12 mouse cellular contexts compared by ENCODE assay signal in the genomic region with DNA sequence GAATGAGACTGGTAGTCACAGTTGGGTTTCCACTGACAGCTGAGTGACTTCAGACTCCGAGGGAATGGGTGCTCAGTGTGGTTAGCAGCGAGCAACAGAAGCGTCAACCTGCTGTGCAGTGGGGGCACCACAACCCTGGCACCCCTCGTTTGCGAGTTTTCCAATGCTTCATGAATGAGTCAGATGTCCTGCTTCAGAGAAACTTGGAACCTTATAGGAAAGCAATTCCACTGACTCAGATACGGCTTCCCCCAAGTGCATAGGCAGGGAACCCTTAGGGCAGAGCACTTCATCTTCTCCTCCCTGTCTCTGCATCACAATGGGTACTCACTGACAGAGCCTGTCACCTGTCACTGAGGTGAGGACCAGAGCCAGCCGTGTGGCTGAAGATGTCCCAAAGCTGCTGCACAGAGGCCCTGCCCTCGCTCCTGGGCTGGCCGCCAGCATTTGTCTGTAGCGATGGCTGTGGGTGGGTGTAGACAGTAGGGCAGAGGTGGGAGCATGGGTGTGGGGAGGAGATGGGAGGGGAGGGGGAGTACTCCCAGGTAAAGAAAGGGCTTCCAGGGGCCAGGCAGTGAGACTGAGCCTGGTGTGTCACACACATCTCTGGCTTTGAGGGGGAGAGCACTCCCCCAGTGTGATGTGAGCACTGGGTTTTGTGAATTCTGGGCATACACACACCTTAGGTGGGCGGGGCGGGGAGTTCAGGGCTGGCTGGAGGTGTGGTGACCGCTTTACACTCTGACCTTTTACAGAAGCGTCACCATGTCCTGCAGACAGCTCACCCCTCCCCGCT. TPM values are rescaled to one million over a fixed set of nuclear protein-coding genes. Genes with fewer than 3 reads are reported as not detected.
DNase-seq lines count a peak whose midpoint lies in the region; ATAC-seq lines count a peak whose summit lies in the region.
"Had no signal": no experiment of that assay in that cellular context is flagged by ENCODE, and none has a peak within 500 bp of the region (broad histone marks: within the 10 kb centered on the region; RNA-seq: fewer than 3 reads in every experiment).

No protein-coding gene starts in this region.

- DNase-seq in adrenal gland, postnatal 10 days: peak; percentile 43
- DNase-seq in adrenal gland, adult 18-20 months (ENCODE audit: low spot score in 2 of 2): no peak
- DNase-seq in hindbrain, embryonic 14.5 days (ENCODE audit: low spot score): no peak
- DNase-seq in hindbrain, embryonic 10.5 days (ENCODE audit: low spot score): no peak
- DNase-seq in MN1 (ENCODE audit: low spot score): peak; percentile 44
- no peak for DNase-seq in urinary bladder, adult 18-20 months (ENCODE audit: low spot score in 2 of 2)
- DNase-seq in left cerebral cortex, postnatal 14 days (ENCODE audit: low spot score in 2 of 2): no peak
- DNase-seq: cerebellum, postnatal 36 days; lung, postnatal 14 days had no signal

- peak overlapping the region; percentile 74; the same call in 1 of the 2 replicates for H3K27ac ChIP-seq in hindbrain, embryonic 14.5 days
- no peak overlapping the region for H3K27ac ChIP-seq in hindbrain, embryonic 10.5 days
- H3K27ac ChIP-seq in midbrain, embryonic 12.5 days (replicated peaks): 0 out of 2 replicates have a peak overlapping the region, but pooled peaks have one; percentile 65

- H3K4me3 ChIP-seq in hindbrain, embryonic 14.5 days (replicated peaks; ENCODE audit: low read length): no peak overlapping the region
- no peak overlapping the region for H3K4me3 ChIP-seq in hindbrain, embryonic 10.5 days
- no peak overlapping the region for H3K4me3 ChIP-seq in midbrain, embryonic 12.5 days

- intact Hi-C loops in left cerebral cortex, postnatal 14 days (cut with DNase I): no loop called here

- no peak for ATAC-seq in hindbrain, embryonic 14.5 days (ENCODE audit: low FRiP score)
- ATAC-seq in midbrain, embryonic 12.5 days (ENCODE audit: low FRiP score, low read depth): no peak
- ATAC-seq: Patski had no signal

- no peaks in the 10 kb centered on the region for H3K36me3 ChIP-seq in hindbrain, embryonic 14.5 days (replicated peaks; ENCODE audit: control insufficient read depth, insufficient read depth)
- H3K36me3 ChIP-seq in hindbrain, embryonic 10.5 days: peaks cover 72% of the 10 kb centered on the region
- H3K36me3 ChIP-seq in midbrain, embryonic 12.5 days: peaks cover 16% of the 10 kb centered on the region

- H3K4me2 ChIP-seq in hindbrain, embryonic 14.5 days (replicated peaks): no peak overlapping the region
- no peak overlapping the region for H3K4me2 ChIP-seq in midbrain, embryonic 12.5 days (replicated peaks)

- H3K9me3 ChIP-seq in hindbrain, embryonic 14.5 days (ENCODE audit: control insufficient read depth, low read length): no peaks in the 10 kb centered on the region
- no peaks in the 10 kb centered on the region for H3K9me3 ChIP-seq in hindbrain, embryonic 10.5 days
- no peaks in the 10 kb centered on the region for H3K9me3 ChIP-seq in midbrain, embryonic 12.5 days

- no peaks in the 10 kb centered on the region for H3K27me3 ChIP-seq in hindbrain, embryonic 14.5 days (ENCODE audit: control insufficient read depth, insufficient read depth, low read length)
- no peaks in the 10 kb centered on the region for H3K27me3 ChIP-seq in hindbrain, embryonic 10.5 days (ENCODE audit: insufficient read depth, poor library complexity, severe bottlenecking)
- H3K27me3 ChIP-seq in midbrain, embryonic 12.5 days: no peaks in the 10 kb centered on the region
- H3K27me3 ChIP-seq: Patski had no signal

- WGBS in hindbrain, embryonic 14.5 days: 77% methylated on average over 15 of the region's 15 CpGs
- WGBS in hindbrain, embryonic 10.5 days: 88% methylated on average over 15 of the region's 15 CpGs
- WGBS in midbrain, embryonic 12.5 days: 93% methylated on average over 15 of the region's 15 CpGs

- peaks cover 14% of the 10 kb centered on the region for H3K4me1 ChIP-seq in hindbrain, embryonic 14.5 days (replicated peaks; ENCODE audit: control insufficient read depth, insufficient read depth, low read length)
- H3K4me1 ChIP-seq in hindbrain, embryonic 10.5 days (replicated peaks): peaks cover 41% of the 10 kb centered on the region
- H3K4me1 ChIP-seq in midbrain, embryonic 12.5 days: peaks cover 34% of the 10 kb centered on the region

- H3K9ac ChIP-seq in hindbrain, embryonic 14.5 days: no peak overlapping the region
- no peak overlapping the region for H3K9ac ChIP-seq in midbrain, embryonic 12.5 days (replicated peaks)

RNA-seq across cellular contexts. Expression of a gene that starts 7.5 kb away (rescaled TPM):
- 10 to 100 TPM; 11.4 to 13.3 TPM for total RNA-seq in adrenal gland, postnatal 10 days (2021)
- 1 to 10 TPM; 2.8 to 4.1 TPM for total RNA-seq in adrenal gland, adult 18-20 months (2021)
- polyA plus RNA-seq in hindbrain, embryonic 14.5 days (2014; fragmentation: Nextera tagmentation; extraction: Ambion mirVana): 5.4 and 6.5 TPM in 2 replicates
- polyA plus RNA-seq in hindbrain, embryonic 10.5 days (2016; fragmentation: Nextera tagmentation; extraction: Ambion mirVana): 41.9 and 60.8 TPM in 2 replicates
- polyA plus RNA-seq in midbrain, embryonic 12.5 days (2016; fragmentation: Nextera tagmentation; extraction: Ambion mirVana): 40.2 and 41.6 TPM in 2 replicates
- total RNA-seq in left cerebral cortex, postnatal 14 days (2021): 1 to 10 TPM; 4.9 to 5.5 TPM

RNA-seq across cellular contexts. Expression of a gene that starts 8.7 kb away (rescaled TPM):
- total RNA-seq in adrenal gland, postnatal 10 days (2021): 100 to 1,000 TPM; 113 to 138 TPM
- 100 to 1,000 TPM; 130 to 232 TPM for total RNA-seq in adrenal gland, adult 18-20 months (2021)
- 3.6 and 3.7 TPM in 2 replicates for polyA plus RNA-seq in hindbrain, embryonic 14.5 days (2014; fragmentation: Nextera tagmentation; extraction: Ambion mirVana)
- 1.8 TPM in 2 replicates for polyA plus RNA-seq in hindbrain, embryonic 10.5 days (2016; fragmentation: Nextera tagmentation; extraction: Ambion mirVana)
- polyA plus RNA-seq in midbrain, embryonic 12.5 days (2016; fragmentation: Nextera tagmentation; extraction: Ambion mirVana): 2.5 and 3.1 TPM in 2 replicates
- total RNA-seq in left cerebral cortex, postnatal 14 days (2021): 1 to 10 TPM; 3.8 to 4.7 TPM

RNA-seq across cellular contexts. Expression of a gene that starts 9.7 kb away (rescaled TPM):
- 1 to 10 TPM; 6.3 to 8.6 TPM for total RNA-seq in adrenal gland, postnatal 10 days (2021)
- total RNA-seq in adrenal gland, adult 18-20 months (2021): 1 to 10 TPM; 6.3 to 8.1 TPM
- 6.2 and 7.1 TPM in 2 replicates for polyA plus RNA-seq in hindbrain, embryonic 14.5 days (2014; fragmentation: Nextera tagmentation; extraction: Ambion mirVana)
- 13.1 and 13.4 TPM in 2 replicates for polyA plus RNA-seq in hindbrain, embryonic 10.5 days (2016; fragmentation: Nextera tagmentation; extraction: Ambion mirVana)
- 8.9 and 12.7 TPM in 2 replicates for polyA plus RNA-seq in midbrain, embryonic 12.5 days (2016; fragmentation: Nextera tagmentation; extraction: Ambion mirVana)
- total RNA-seq in left cerebral cortex, postnatal 14 days (2021): 1 to 10 TPM; 5.5 to 5.8 TPM

RNA-seq across cellular contexts. Expression of a gene that starts 46.3 kb away (rescaled TPM):
- total RNA-seq in adrenal gland, postnatal 10 days (2021): 1 to 10 TPM; 3.1 to 4.4 TPM
- total RNA-seq in adrenal gland, adult 18-20 months (2021): 1 to 10 TPM; 2.9 TPM
- 83.0 and 87.8 TPM in 2 replicates for polyA plus RNA-seq in hindbrain, embryonic 14.5 days (2014; fragmentation: Nextera tagmentation; extraction: Ambion mirVana)
- 11.3 and 30.3 TPM in 2 replicates for polyA plus RNA-seq in hindbrain, embryonic 10.5 days (2016; fragmentation: Nextera tagmentation; extraction: Ambion mirVana)
- 47.6 and 51.7 TPM in 2 replicates for polyA plus RNA-seq in midbrain, embryonic 12.5 days (2016; fragmentation: Nextera tagmentation; extraction: Ambion mirVana)
- 100 to 1,000 TPM; 191 to 211 TPM for total RNA-seq in left cerebral cortex, postnatal 14 days (2021)
- total RNA-seq: hematopoietic stem cell, adult 5-6 weeks had no signal

Comparison
In these comparisons a context has a peak if more than half of its experiments do, and no peak if none do; other contexts are left out.
1. DNase-seq: peak in adrenal gland, postnatal 10 days (single experiment) and MN1 (single experiment); none in adrenal gland, adult 18-20 months (0 of 2), hindbrain, embryonic 14.5 days (single experiment), hindbrain, embryonic 10.5 days (single experiment), urinary bladder, adult 18-20 months (0 of 2) and left cerebral cortex, postnatal 14 days (0 of 2).
2. RNA of a gene that starts 8.7 kb away (total RNA-seq): 130 to 232 TPM in adrenal gland, adult 18-20 months and 113 to 138 TPM in adrenal gland, postnatal 10 days; 3.8 to 4.7 TPM in left cerebral cortex, postnatal 14 days; every median in the first group is over 10 times any median in the second.